Mouse (Mus musculus) myocyte (in vitro differentiated cells): Measurements from ENCODE around the gene Cchcr1.

Experiments used
- MAX ChIP-seq: IDR thresholded peaks from one replicate; pipeline ENCODE4 v1.6.1; 2011; ENCODE audit warnings: low read depth, mild to moderate bottlenecking, control low read depth
- MYOD1 ChIP-seq, 3 experiments: IDR thresholded peaks; one replicate each; pipeline ENCODE4 v1.6.1; 2011; ENCODE audit warnings: control low read depth in 2 of 3, low read depth in 2 of 3, mild to moderate bottlenecking in 2 of 3, moderate library complexity in 1 of 3; ENCODE audit not compliant: insufficient read length in 2 of 3, control insufficient read depth in 1 of 3
- POLR2A ChIP-seq: IDR thresholded peaks from one replicate; pipeline ENCODE4 v1.6.1; 2011; ENCODE audit warnings: low read depth, mild to moderate bottlenecking, control low read depth, moderate library complexity; ENCODE audit not compliant: insufficient read length
- SRF ChIP-seq: IDR thresholded peaks from one replicate; pipeline ENCODE4 v1.6.1; 2011; ENCODE audit warnings: low read depth; ENCODE audit not compliant: control insufficient read depth, insufficient read length
- TCF12 ChIP-seq: IDR thresholded peaks from one replicate; pipeline ENCODE4 v1.6.1; 2011; ENCODE audit warnings: mild to moderate bottlenecking, control low read depth; ENCODE audit not compliant: poor library complexity, insufficient read depth, severe bottlenecking
- USF1 ChIP-seq: IDR thresholded peaks from one replicate; pipeline ENCODE4 v1.6.1; 2011; ENCODE audit warnings: low read depth, mild to moderate bottlenecking, control low read depth, moderate library complexity

- no peak for TF ChIP-seq MAX
- TF ChIP-seq POLR2A, result no peak
- no peak for TF ChIP-seq USF1
- no peak for TF ChIP-seq TCF12
- TF ChIP-seq SRF, result no peak
- TF ChIP-seq MYOD1 (IDR thresholded peaks at IDR 0.05; ENCODE audit: control insufficient read depth in 1 of 3, insufficient read length in 2 of 3, low read depth in 2 of 3), result no peak
Measured at GRCm38 (mm10) chr17:35544001-35544400, 27.1 kb downstream of the Cchcr1 start.
